Mouse (Mus musculus) erythroid progenitor cell, adult 5-6 weeks (primary cell): ENCODE measurements around the gene Casq2. TPM values are rescaled to one million over a fixed set of nuclear protein-coding genes. Genes with fewer than 3 reads are reported as not detected.

Experiments used
- ATAC-seq: replicated peaks from 2 replicates; pipeline ENCODE4 v1.8.0; 2016; ENCODE audit warnings: moderate number of reproducible peaks, mild to moderate bottlenecking, moderate TSS enrichment, inconsistent platforms; ENCODE audit not compliant: poor library complexity, low FRiP score, severe bottlenecking
- total RNA-seq, 2 experiments: library from RNA; stranded (forward) in 1 of 2; stranded (reverse) in 1 of 2; fragments of 150-400 nt in 1 of 2; fragments of 186-747, 209-891 nt in 1 of 2; gene quantifications; 2 replicates each; pipeline versions ENCODE4 v1.2.3 to v1.2.4; 2015 to 2017; ENCODE audit warnings: low replicate concordance in 2 of 2

Casq2 gene
- total RNA-seq, 2 experiments from 2014 or later, result not detected

DNA sequence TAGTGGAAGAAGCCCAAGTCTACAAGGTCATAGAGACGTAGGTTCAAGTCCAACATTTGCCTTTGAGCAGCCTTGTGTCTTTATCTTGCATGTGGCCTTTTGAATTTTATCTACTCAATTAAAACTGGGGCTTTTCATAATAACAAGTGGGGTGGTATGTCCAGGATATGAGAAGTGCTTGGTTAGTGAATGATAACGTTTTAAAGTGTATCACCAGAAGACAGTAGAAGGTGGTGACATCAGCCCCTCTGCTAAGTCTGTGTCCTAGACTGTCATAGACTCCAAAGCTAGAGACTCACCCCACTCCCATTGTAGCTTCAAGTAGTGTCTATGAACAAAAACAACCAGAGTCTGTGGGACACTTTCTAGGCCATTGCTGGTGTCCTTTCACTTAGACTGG is 42.0 kb downstream of the Casq2 start:
- ATAC-seq, result no peak

- no peak for ATAC-seq
Observed at GRCm38 (mm10) chr3:102130478-102130877, 44.3 kb downstream of the Casq2 start.

GRCm38 (mm10) chr3:102131627-102132324 is 45.6 kb downstream of the Casq2 start:
- ATAC-seq, result no peak

DNA sequence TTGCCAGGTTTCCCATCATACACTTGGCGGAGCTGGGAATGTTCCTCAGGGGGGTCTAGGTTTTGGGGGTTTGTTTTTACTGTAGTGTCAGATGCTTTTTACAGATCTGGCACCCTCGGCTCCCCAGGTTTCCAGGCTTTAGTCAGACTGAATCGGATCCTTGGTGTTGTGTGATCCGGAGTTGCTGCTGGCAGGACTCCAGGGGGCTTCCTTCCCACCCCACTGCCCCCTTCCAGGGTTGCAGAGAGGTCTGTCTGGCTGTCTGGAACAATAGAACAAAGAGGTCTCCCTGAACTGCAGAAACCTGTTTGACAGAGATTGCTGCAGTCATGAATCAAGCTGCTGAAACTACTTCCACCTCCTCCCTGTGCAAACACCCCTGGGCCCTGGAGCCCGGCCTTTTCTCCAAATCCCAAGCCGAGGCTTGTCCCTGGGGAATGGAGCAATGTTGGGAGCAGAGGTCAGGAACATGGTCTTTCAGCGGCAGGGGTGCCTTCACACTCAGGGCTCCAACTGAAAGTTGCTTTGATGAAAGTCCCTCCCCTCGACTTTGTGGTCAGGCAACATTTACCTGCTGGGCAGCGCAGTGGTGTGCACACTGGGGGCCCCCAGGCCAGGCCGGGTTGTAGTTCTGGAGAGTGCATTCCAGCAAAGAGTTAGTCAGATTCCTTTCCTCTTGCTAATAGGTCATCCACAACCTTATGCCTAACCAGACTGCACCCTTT is 49.3 kb downstream of the Casq2 start:
- no peak for ATAC-seq

DNA sequence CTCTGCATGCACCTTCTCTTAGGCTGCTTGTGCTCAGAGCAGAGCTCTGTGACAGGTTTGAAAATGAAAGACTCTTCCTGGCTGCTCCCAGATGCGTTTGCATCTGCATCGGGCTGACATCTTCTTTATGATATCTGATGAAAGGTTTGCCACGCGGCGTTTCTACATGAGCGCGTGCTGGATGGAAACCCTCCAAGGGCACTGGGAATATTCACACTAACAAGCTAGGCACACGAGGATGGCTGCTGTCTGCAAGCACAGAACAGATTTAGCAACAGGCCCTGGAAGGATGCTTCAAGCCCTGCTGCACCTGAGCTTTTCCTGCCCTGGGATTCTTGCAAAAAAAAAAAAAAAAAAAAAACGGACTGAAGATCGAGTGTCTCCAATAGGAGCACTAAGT is 50.9 kb downstream of the Casq2 start:
- ATAC-seq, result no peak

GRCm38 (mm10) chr3:102138899-102139298 is 52.7 kb downstream of the Casq2 start:
- ATAC-seq, result no peak

- ATAC-seq, result no peak
Observed at GRCm38 (mm10) chr3:102140606-102141005, 54.4 kb downstream of the Casq2 start.

- ATAC-seq, result no peak
Observed at GRCm38 (mm10) chr3:102141451-102141850, 55.2 kb downstream of the Casq2 start.

DNA sequence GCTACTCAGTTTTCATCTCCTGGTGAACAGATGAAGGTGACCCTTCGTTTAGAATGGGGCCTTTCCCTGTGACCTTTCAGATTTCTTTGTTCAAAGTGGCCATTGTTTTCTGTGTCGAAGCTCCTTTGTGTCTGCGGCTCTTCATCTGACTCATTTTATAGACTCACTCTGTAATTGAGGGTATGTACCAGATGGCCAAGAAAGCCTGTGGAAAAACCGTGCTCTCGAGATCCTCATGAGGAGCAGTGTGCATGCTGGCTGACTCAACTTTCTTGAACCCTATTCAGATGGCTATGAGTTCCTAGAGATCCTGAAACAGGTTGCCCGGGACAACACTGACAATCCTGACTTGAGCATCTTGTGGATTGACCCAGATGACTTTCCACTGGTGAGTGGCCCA is 55.7 kb downstream of the Casq2 start:
- ATAC-seq, result no peak

DNA sequence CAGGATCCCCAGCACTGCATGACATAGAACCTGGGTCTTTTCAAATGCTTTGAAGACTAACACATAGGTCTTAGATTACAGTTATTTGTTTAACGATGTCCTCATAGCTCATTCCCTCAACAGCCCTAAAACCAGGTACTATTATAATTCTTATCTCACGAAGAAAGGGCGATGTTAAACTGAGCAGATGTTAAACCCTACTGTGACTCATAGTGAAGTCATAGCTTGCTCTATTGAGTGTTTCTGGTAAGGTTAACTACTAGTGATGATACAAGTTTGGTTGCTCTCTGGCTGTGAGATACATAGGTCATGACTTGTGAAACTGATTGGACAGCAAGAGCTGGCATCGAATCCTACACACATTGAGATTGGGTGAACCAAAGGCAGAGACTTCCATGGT is 56.7 kb downstream of the Casq2 start:
- no peak for ATAC-seq

DNA sequence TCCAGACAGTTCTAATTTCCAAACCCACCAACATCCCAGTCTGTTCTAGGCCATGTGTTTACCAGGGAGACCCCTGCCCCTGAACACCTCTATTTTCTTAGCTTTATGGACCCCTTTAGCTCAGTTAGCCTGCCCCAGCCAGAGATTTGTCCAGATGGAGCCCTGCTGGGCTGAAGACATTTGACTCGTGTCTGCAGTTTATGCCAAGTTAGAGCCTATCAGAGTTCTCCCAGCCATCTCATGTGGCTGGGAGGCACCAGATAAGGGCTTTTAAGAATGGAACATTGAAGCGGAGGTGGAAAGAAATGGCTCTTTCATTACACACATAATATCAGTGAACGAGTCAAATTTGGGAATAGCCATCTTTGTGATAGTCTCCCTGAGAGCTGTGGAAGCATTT is 57.3 kb downstream of the Casq2 start:
- peak; percentile 86 for ATAC-seq

GRCm38 (mm10) chr3:102144401-102144800 is 58.2 kb downstream of the Casq2 start:
- peak; percentile 85 for ATAC-seq

- ATAC-seq, result peak; percentile 52
Observed at GRCm38 (mm10) chr3:102145645-102146386, 59.6 kb downstream of the Casq2 start.

DNA sequence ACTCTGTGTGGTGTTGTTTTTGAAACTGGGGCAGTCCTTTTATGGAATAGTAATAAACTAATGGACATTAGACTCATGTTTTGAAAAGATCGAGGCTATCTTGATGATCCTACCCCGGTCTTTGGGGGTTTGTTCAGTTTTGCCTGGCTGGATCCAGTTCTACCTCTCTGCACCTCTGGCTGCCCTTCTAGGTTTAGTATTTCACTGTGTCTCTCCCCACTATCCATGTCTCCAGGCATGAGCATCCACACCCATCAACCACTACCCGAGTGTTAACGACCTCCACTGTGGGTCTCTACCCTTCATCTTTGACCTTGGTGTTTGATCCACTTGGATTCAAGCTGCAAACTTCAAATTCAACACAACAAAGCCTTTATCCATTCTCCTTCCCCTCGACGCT is 60.2 kb downstream of the Casq2 start:
- no peak for ATAC-seq

DNA sequence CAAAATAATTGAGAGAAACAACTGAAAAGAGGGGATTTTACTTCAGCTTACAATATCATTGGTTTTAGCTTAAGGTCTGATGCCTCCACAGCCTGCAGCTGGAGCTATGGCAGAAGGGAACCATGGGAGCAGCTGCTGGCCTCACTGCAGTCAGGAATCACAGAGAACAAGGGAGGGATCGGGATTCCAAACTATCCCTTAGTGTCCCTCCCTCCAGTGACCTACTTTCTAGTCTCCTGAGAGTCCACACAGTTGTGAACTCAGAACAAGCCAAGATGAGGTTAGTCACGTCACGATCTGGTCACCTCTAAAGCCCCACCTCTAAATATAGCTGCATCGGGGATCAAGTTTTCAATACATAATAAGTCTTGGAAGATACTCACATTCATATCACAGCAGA is 61.0 kb downstream of the Casq2 start:
- no peak for ATAC-seq

DNA sequence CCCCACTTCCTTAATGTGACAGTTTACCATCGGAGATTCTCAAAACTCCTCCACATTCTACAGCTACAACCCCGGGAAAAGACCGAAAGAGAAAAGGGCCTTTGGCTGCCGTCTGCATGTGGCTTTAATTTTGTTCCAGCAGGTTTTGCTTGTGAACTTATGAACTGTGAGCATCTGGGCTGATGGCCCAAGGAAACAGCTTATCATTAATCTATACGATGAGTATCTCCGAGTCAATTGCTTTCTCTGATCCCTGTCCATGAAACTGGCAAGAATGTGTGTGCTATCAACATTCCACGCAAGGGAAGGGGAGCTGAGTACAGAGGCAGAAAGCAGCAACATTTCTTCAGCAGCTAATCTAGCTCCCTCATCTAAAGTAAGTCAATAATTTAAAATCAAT is 63.7 kb downstream of the Casq2 start:
- ATAC-seq, result no peak

DNA sequence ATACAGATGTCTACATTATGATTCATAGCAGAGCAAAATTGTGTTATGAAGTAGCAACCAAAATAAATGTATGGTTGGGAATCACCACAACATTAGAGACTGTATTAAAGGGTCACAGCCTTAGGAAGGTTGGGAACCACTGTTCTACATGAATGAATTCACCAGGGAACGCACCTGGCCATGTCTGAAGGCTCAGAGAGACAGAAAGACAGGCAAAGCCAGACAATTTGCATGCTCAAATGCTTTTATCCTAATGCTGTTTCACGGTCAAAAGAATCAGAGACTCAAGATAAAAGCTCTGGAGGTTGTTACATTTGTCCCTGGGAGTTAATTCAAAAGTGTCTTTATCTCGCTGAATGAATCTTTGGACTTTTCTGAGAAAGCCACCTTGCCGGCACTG is 65.6 kb downstream of the Casq2 start:
- no peak for ATAC-seq

- no peak for ATAC-seq
Observed at GRCm38 (mm10) chr3:102152471-102152870, 66.3 kb downstream of the Casq2 start.

- no peak for ATAC-seq
Observed at GRCm38 (mm10) chr3:102152872-102153271, 66.7 kb downstream of the Casq2 start.

DNA sequence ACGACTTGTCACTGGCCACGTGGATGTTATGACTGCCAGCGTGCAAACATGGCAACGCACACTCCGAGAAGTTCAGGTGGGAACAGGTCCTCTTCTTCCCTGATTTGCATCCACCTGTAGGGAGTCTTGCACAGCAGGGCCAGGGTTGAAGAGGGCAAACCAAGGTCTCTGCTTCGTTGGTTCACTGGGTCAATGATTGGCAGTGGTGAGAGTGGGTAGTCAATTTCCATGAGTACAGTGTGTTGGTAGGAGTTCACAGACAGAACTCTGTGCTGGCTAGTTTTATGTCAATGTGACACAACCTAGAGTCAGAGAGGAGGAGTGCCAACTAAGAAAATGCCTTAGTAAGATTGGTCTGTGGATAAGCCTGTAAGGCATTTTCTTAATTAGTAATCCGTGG is 67.9 kb downstream of the Casq2 start:
- ATAC-seq, result no peak

GRCm38 (mm10) chr3:102156737-102157136 is 70.5 kb downstream of the Casq2 start:
- ATAC-seq, result no peak
